Mouse (Mus musculus) spleen, adult 2 months (tissue): Measurements from ENCODE around the gene Cpped1. TPM values are rescaled to one million over a fixed set of nuclear protein-coding genes. Genes with fewer than 3 reads are reported as not detected.

Experiments
- DNase-seq, 2 experiments: peaks; one replicate each; pipeline versions ENCODE4 v3.0.0 to v3.0.0-alpha.2; 2012 to 2021; ENCODE audit warnings: low spot score in 2 of 2, low read depth in 1 of 2
- H3K27ac ChIP-seq: fragments of 200-500 bp; 2 replicates; pipeline ENCODE4 v1.5.1; 2012; ENCODE audit warnings: low read length, inconsistent platforms; ENCODE audit not compliant: insufficient read depth
- H3K27me3 ChIP-seq: fragments of 200-500 bp; 2 replicates; pipeline ENCODE4 v1.6.1; 2012; ENCODE audit warnings: mild to moderate bottlenecking, moderate library complexity, low read length, inconsistent platforms; ENCODE audit not compliant: control insufficient read depth, insufficient read depth
- H3K36me3 ChIP-seq: fragments of 200-500 bp; 2 replicates; pipeline ENCODE4 v1.6.1; 2012; ENCODE audit warnings: mild to moderate bottlenecking, low read length, inconsistent platforms; ENCODE audit not compliant: control insufficient read depth, insufficient read depth
- H3K4me1 ChIP-seq: fragments of 200-500 bp; 2 replicates; pipeline ENCODE4 v1.6.1; 2011; ENCODE audit warnings: inconsistent platforms; ENCODE audit not compliant: control insufficient read depth, insufficient read depth, insufficient read length
- H3K4me3 ChIP-seq: fragments of 200-500 bp; 2 replicates; pipeline ENCODE4 v1.5.1; 2011; ENCODE audit warnings: mild to moderate bottlenecking, inconsistent platforms; ENCODE audit not compliant: insufficient read depth, insufficient read length; ENCODE audit errors: extremely low read depth
- CTCF ChIP-seq: fragments of 200-500 bp; IDR thresholded peaks from 2 replicates; pipeline ENCODE4 v1.5.1; 2011; ENCODE audit warnings: mild to moderate bottlenecking, inconsistent platforms; ENCODE audit not compliant: insufficient read depth, insufficient read length, insufficient replicate concordance; ENCODE audit errors: extremely low read depth
- POLR2A ChIP-seq: fragments of 200-500 bp; IDR thresholded peaks from 2 replicates; pipeline ENCODE4 v1.6.1; 2011; ENCODE audit warnings: low read depth, low read length, inconsistent platforms
- WGBS: fragments of 180-500 bp; shearing (Covaris S2); methylation state at CpG from one replicate; pipeline ENCODE4 v1.1.7; 2018; 5-methylcytosine and 5-hydroxymethylcytosine counted together
- polyA plus RNA-seq: library from polyadenylated mRNA; depleted of rRNA; stranded (reverse); fragments of >200 nt; gene quantifications from 2 replicates; pipeline ENCODE4 v1.2.3, GENCODE M21; 2012

Gene Cpped1
- polyA plus RNA-seq, 1 experiment = 4.3 TPM

GRCm38 (mm10) chr16:11905216-11905615 is 4.0 kb downstream of the Cpped1 start:
- no peak for TF ChIP-seq POLR2A
- H3K27me3 ChIP-seq = no peaks in the 10 kb centered on the region
- 93% methylated on average over 4 of the region's 4 CpGs for WGBS
- H3K36me3 ChIP-seq = no peaks in the 10 kb centered on the region
- no peak overlapping the region for H3K27ac ChIP-seq
- H3K4me1 ChIP-seq = no peaks in the 10 kb centered on the region; the same call in 1 of the 2 replicates
- H3K4me3 ChIP-seq = no peak overlapping the region
- DNase-seq = no peak

GRCm38 (mm10) chr16:11902007-11902406 is 7.2 kb downstream of the Cpped1 start:
- Histone ChIP-seq H3K27me3 (no peaks in the 10 kb centered on the region), H3K4me3 (no peak overlapping the region), H3K4me1 (no peaks in the 10 kb centered on the region; the same call in 1 of the 2 replicates), H3K27ac (no peak overlapping the region), H3K36me3 (no peaks in the 10 kb centered on the region)
- 91% methylated on average over 7 of the region's 7 CpGs for WGBS
- TF ChIP-seq POLR2A = no peak
- TF ChIP-seq CTCF = no peak
- no peak for DNase-seq

- no peak for TF ChIP-seq CTCF
- TF ChIP-seq POLR2A = no peak
- Histone ChIP-seq H3K4me1 (no peaks in the 10 kb centered on the region; the same call in none of the 2 replicates), H3K36me3 (no peaks in the 10 kb centered on the region), H3K27me3 (no peaks in the 10 kb centered on the region), H3K27ac (no peak overlapping the region), H3K4me3 (no peak overlapping the region)
- 95% methylated on average over 6 of the region's 6 CpGs for WGBS
- no peak for DNase-seq
Measured at GRCm38 (mm10) chr16:11900341-11900740, 8.9 kb downstream of the Cpped1 start.

- Histone ChIP-seq H3K27ac (peak overlapping the region; percentile 56), H3K27me3 (no peaks in the 10 kb centered on the region), H3K4me3 (0 out of 2 replicates have a peak overlapping the region, but pooled peaks have one; percentile 0), H3K36me3 (no peaks in the 10 kb centered on the region), H3K4me1 (no peaks in the 10 kb centered on the region; the same call in none of the 2 replicates)
- WGBS = 61% methylated on average over 5 of the region's 5 CpGs
- peak in 1 of 2 experiments; percentile 30 for DNase-seq
- TF ChIP-seq CTCF = no peak
- TF ChIP-seq POLR2A = no peak
Measured at GRCm38 (mm10) chr16:11896411-11896810, 12.8 kb downstream of the Cpped1 start.

GRCm38 (mm10) chr16:11894877-11895276 is 14.4 kb downstream of the Cpped1 start:
- WGBS = 82% methylated on average over 3 of the region's 3 CpGs
- Histone ChIP-seq H3K27ac (no peak overlapping the region), H3K27me3 (no peaks in the 10 kb centered on the region), H3K36me3 (no peaks in the 10 kb centered on the region), H3K4me1 (no peaks in the 10 kb centered on the region; the same call in none of the 2 replicates), H3K4me3 (no peak overlapping the region)
- no peak for DNase-seq
- TF ChIP-seq CTCF (no peak), POLR2A (no peak)

- Histone ChIP-seq H3K36me3 (peaks cover 3% of the 10 kb centered on the region; the same call in 1 of the 2 replicates), H3K27ac (no peak overlapping the region), H3K4me3 (no peak overlapping the region), H3K4me1 (no peaks in the 10 kb centered on the region), H3K27me3 (no peaks in the 10 kb centered on the region)
- 87% methylated on average over 3 of the region's 3 CpGs for WGBS
- no peak for DNase-seq
- no peak for TF ChIP-seq POLR2A
- no peak for TF ChIP-seq CTCF
Measured at GRCm38 (mm10) chr16:11890186-11890585, 19.1 kb downstream of the Cpped1 start.

- WGBS = 84% methylated on average over 3 of the region's 3 CpGs
- Histone ChIP-seq H3K36me3 (peaks cover 3% of the 10 kb centered on the region; the same call in 1 of the 2 replicates), H3K27ac (no peak overlapping the region), H3K27me3 (no peaks in the 10 kb centered on the region), H3K4me3 (no peak overlapping the region), H3K4me1 (no peaks in the 10 kb centered on the region)
- TF ChIP-seq CTCF = no peak
- TF ChIP-seq POLR2A = no peak
- no peak for DNase-seq
Measured at GRCm38 (mm10) chr16:11889741-11890140, 19.5 kb downstream of the Cpped1 start.
